Mouse (Mus musculus) layer of hippocampus, postnatal 36 days (tissue): ENCODE data around the gene Polr3f. TPM values are rescaled to one million over a fixed set of nuclear protein-coding genes. Genes with fewer than 3 reads are reported as not detected.

ENCODE experiments used
- total RNA-seq, 2 experiments: library from RNA; stranded (reverse); gene quantifications; 2 replicates each; pipeline ENCODE4 v1.2.3; 2021

Polr3f gene
- total RNA-seq, 2 experiments from 2014 or later, result 26.9 to 31.8 TPM

Other genes starting within 250 kb of the Polr3f start
- 1 to 10 TPM in 1 of 2 experiments, under 1 TPM in 1; 0.99 to 1.4 TPM for gene Ovol2, start 195.6 kb upstream of the Polr3f start, total RNA-seq
- 10 to 100 TPM; 29.1 to 29.4 TPM for gene Kat14, start 158.7 kb upstream of the Polr3f start, total RNA-seq
- 10 to 100 TPM in 1 of 2 experiments, 1 to 10 TPM in 1; 8.1 to 14.2 TPM for gene Pet117, start 158.7 kb upstream of the Polr3f start, total RNA-seq
- 100 to 1,000 TPM; 130 to 132 TPM for gene Dzank1, start 304 bp upstream of the Polr3f start, total RNA-seq
- gene Rbbp9, start 23.2 kb downstream of the Polr3f start, total RNA-seq, result 10 to 100 TPM; 30.0 to 31.9 TPM
- gene Sec23b, start 28.5 kb downstream of the Polr3f start, total RNA-seq, result 10 to 100 TPM; 46.4 to 50.0 TPM
- 10 to 100 TPM; 57.4 to 63.4 TPM for gene Smim26, start 66.3 kb downstream of the Polr3f start, total RNA-seq
- 10 to 100 TPM; 63.7 to 66.2 TPM for gene Dtd1, start 72.2 kb downstream of the Polr3f start, total RNA-seq